Mouse (Mus musculus) megakaryocyte, embryonic 14.5 days (primary cell): ENCODE measurements around the gene Shb.

Source experiments
- FLI1 ChIP-seq: IDR thresholded peaks from 2 replicates; pipeline ENCODE4 v1.6.1; 2012; ENCODE audit warnings: low read length, inconsistent platforms, mixed read lengths
- GATA1 ChIP-seq: IDR thresholded peaks from 3 replicates; pipeline ENCODE4 v1.6.1; 2012; ENCODE audit warnings: mixed read lengths, low read length, inconsistent platforms, borderline replicate concordance

- TF ChIP-seq GATA1 (no peak), FLI1 (no peak)
Observed at GRCm38 (mm10) chr4:45510163-45510562, 22.1 kb downstream of the Shb start.
